Comparison of ENCODE assay signal across 7 mouse cellular contexts in genomic region chr1:193449394-193450103, GRCm38 (mm10).
A peak's percentile ranks its signal among the peaks of the same experiment; 100 is the strongest.
DNase-seq lines count a peak whose midpoint lies in the region; ATAC-seq lines count a peak whose summit lies in the region.

No protein-coding gene starts in this region.

- 0 out of 2 replicates have a peak, but pooled peaks cover 7% of the 10 kb centered on the region for H3K4me1 ChIP-seq in forebrain, embryonic 12.5 days

- peak overlapping the region; percentile 43; the same call in 1 of the 2 replicates for H3K27ac ChIP-seq in forebrain, embryonic 12.5 days

- H3K27me3 ChIP-seq in forebrain, embryonic 12.5 days, result no peaks in the 10 kb centered on the region; the same call in none of the 2 replicates

- H3K4me3 ChIP-seq in forebrain, embryonic 12.5 days (replicated peaks), result no peak overlapping the region

- no peak overlapping the region for H3K4me2 ChIP-seq in forebrain, embryonic 12.5 days

- peak; percentile 58 for ATAC-seq in forebrain, embryonic 12.5 days (ENCODE audit: low FRiP score)
- peak; percentile 65 to 72 for ATAC-seq in hematopoietic stem cell, adult 5-6 weeks (replicated peaks in 1 of 2; ENCODE audit: insufficient read depth in 1 of 2, low FRiP score in 2 of 2, low TSS enrichment in 1 of 2, low read depth in 1 of 2, poor library complexity in 2 of 2, severe bottlenecking in 2 of 2)

- WGBS in forebrain, embryonic 12.5 days, result 20% methylated on average over 7 of the region's 7 CpGs

- no peaks in the 10 kb centered on the region for H3K9me3 ChIP-seq in forebrain, embryonic 12.5 days

- H3K36me3 ChIP-seq in forebrain, embryonic 12.5 days (replicated peaks), result no peaks in the 10 kb centered on the region

- H3K9ac ChIP-seq in forebrain, embryonic 12.5 days, result no peak overlapping the region

- peak; percentile 88 for DNase-seq in Muller cell, postnatal 12 days (ENCODE audit: inconsistent ontology term)
- DNase-seq in brain, embryonic 18.5 days (ENCODE audit: low read depth, low spot score), result peak; percentile 37
- peak; percentile 30 for DNase-seq in layer of hippocampus, adult 9-11 months
- peak; percentile 73 to 74 for DNase-seq in lung, postnatal 4 days
- peak; percentile 55 for DNase-seq in right cerebral cortex, postnatal 4 days

Comparison
In these comparisons a context has a peak if more than half of its experiments do, and no peak if none do; other contexts are left out.
1. DNase-seq: peak in every context shown above with its lines; median percentile 88 in Muller cell, postnatal 12 days; 74 in lung, postnatal 4 days; 55 in right cerebral cortex, postnatal 4 days; 37 in brain, embryonic 18.5 days; 30 in layer of hippocampus, adult 9-11 months.